Mouse (Mus musculus) mesoderm, embryonic 11.5 days (tissue): ENCODE results near the gene Gdap2.
A peak's percentile ranks its signal among the peaks of the same experiment; 100 is the strongest.

Experiments used
- DNase-seq: peaks from one replicate; pipeline ENCODE4 v3.0.0-alpha.2; 2012; ENCODE audit warnings: low read depth, low spot score

The Gdap2 gene

DNA sequence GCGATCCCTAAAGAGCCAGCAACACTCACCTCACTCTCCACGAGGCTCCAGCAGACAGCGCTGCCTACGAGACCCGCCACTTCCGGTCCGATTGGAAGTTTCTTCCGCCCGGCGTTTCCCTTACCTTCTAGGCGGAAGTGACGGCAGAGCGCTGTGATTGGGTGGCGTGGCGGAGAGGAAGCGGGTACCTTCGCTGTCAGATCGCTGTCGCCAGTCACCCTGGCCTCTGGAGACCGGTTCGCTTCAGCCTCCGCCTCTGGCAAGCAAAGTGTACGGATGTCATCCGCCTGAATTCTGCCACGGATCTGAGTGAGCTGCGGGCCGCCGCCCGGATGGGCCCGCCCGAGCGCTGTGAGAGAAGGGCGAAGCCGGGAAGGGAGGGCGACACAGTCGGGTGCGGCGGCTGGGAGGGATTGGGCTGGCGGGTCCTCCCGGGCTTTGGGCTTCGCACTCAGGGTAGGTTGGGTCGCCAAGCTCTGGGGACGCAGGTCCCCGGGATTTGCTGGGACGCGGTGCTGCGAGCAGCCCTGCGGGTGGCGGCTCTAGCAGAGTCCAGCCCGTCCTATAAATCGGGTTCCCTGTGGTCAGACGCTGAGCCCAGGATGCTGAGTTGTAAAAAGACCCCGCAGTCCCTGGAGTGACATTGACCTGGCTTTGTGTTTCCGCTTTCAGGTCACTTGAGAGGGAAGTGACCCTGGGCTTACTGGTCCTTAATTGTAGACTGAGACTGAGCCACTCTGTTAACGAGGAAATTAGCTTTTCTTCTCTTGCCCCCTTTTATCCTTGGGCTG, at the start of gene Gdap2, which contains the start of gene Wdr3:
TSS of gene Gdap2 (plus strand) at position 67 of the 791 bp plus-strand sequence.
TSS of gene Wdr3 (minus strand) at position 93 of the 791 bp plus-strand sequence.
- DNase-seq: peak; percentile 94

- no peak for DNase-seq
These were observed 43.5 kb upstream of the Gdap2 start for GRCm38 (mm10) chr3:100118681-100119080.

GRCm38 (mm10) chr3:100121961-100122360, 40.2 kb upstream of the Gdap2 start:
- no peak for DNase-seq

DNA sequence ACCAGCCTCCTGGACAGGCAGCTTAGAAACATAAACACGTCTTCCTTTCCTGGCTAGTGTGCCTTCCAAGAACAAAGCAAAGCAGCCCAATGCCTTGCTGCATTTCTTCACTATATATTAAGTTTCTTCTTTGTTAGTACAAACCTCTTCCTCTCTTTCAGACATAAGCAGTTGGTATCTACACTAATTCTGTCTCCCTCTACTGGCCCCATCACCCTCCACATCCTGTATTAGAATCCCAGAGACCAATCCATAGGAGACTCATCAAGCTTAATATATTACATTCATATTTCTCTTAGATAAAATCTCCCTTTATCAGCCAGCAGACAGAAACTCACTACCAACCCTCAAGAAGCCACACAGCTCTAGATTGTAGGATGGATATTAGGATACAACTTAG, 39.7 kb upstream of the Gdap2 start:
- no peak for DNase-seq

GRCm38 (mm10) chr3:100160682-100161445, 1.3 kb upstream of the Gdap2 start:
- no peak for DNase-seq

DNA sequence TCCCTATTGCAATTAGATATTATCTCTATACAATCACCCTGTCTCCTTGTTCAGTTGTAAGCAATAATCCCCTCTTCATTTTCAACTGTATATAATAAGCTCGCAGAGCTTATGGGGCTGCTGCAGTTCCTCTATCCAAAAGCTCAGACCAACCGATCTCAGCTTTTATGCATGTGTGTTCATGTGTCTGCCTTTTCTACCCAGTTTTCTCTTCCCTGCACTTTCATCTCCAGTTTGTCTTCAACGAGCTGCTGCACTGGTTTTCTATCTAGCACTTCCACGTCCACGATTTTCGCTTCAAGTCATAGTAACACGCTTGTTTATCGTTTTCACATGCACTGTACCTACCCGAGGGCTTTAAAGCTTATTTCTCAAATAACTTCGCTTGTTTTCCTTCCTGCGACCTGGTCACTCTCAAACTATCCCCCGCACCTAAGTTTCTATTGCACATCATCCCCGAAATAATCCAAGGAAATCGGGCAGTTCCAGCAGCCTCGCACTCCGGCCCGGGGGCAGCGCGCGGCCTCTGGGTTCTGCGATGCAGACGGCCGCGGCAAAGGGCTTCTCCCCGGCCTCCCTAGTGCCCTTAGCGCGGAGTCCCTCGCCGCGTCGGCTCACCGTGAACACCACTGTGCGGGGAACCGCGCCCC, 391 bp upstream of the Gdap2 start:
- no peak for DNase-seq

DNA sequence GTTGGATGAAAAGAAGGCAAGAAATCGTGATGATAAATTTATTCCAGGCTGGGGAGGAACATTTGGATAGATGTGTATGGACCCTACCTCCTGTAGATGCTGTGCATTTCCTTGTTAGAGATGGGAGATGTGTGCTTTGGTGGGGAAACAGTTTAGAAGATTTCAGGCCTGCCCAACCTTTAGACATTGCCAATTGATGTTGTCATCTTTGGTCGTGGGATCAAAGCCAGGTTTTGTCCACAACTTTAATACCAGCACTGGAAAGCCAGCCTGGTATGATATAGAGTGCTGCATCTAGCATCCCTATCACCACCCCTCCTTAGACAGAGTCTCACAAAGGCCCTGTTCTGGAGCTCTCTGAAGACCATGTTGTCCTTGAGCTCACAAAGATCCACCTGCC, 1.4 kb downstream of the Gdap2 start:
- DNase-seq: no peak

DNA sequence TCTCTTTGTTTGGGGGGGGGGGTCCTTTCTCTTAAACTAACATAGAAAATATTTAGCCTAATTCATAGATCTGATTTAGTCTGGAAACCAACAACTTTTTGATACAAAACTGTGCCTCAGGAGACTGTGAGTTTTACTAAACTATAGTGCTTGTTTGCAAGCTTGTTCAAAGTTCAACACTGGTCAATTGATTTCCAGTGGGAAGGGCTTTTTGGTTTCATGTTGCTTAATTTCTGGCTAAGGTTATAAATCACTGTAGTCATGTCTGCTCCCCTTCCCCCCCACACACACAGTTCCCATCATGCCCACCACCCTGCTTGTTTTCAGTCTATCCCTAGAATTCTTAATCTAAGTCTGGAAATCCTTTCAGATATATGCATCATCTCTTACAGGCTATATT, 2.8 kb downstream of the Gdap2 start:
- no peak for DNase-seq

- no peak for DNase-seq
These were observed 13.8 kb downstream of the Gdap2 start for GRCm38 (mm10) chr3:100176031-100176430.

- no peak for DNase-seq
These were observed 18.3 kb downstream of the Gdap2 start for GRCm38 (mm10) chr3:100180471-100180870.

DNA sequence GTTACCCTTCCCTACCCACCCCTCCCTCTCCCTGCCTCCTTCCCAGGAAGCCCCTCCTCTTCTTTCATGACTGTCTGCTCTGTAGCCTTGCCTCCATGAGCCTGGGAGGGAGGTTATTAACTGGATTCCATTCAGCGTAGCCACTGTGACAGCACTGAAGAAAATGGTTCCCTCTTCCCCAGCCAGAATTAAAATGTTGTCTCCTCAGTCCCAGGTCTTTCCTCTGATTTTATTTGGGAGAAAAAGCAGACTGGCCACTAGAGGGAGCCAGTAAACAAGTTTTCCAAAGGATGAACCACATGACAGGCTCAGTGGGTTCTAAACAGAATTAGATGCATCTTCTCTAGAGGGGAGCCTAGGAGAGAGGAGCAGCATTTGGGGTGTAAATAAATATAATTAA, 27.3 kb downstream of the Gdap2 start:
- peak; percentile 80 for DNase-seq

DNA sequence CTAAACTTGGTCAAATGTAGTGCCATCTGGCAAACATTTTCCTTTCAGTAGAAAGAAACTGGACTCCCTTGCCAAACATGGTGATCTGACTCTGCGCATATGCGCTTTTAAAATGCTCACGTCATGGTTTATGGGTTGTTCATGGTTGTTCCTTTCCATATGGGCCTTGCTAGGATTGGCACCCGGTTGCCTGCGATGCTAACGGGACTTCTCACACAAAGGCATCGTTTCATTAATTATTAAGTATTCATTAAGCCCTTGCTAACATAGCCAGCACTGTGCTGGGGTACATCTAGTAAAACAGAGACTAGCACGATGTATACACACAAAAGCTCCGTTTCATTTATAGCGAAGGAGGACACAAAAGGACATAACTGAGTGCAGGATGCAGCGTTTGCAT, 27.7 kb downstream of the Gdap2 start:
- no peak for DNase-seq

DNA sequence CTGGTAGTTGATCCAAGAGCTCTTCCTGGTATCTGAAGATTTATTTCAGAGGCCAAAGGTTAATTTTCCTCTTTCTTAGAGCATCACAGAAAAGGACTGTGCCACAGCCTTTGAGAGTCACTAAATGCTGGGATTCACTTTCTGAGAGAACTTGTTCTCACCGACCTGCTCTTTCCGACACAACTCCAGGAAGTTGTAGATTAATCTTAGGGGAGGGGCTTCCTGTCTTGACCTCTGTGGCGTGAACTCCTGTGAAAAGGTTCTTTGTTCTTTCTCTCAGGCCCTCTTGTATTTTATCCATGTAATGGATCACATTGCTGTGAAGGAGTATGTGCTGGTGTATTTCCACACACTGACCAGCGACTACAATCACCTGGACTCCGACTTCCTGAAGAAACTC, 32.0 kb downstream of the Gdap2 start:
- peak; percentile 55 for DNase-seq

DNA sequence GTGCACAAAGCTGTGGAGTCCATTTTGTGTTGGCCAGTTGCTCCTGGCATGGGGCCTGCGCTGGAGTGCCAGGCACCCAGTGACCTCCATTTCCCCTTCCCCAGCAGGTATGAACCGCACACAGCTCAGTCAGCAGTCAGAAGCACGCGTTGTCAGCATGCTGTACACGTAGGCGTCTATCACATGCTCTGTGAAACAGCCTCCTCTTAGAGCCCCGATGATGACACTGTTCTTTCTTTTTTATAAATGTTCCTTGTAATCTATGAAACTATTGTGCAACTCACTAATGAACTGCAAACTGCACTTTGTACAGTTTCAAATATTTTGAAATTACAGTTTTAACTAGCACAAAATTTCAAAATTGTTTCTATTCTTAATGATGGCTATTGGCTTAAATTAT, 39.4 kb downstream of the Gdap2 start:
- DNase-seq: no peak

GRCm38 (mm10) chr3:100206973-100207372, 44.8 kb downstream of the Gdap2 start:
- no peak for DNase-seq

GRCm38 (mm10) chr3:100215469-100215868, 53.3 kb downstream of the Gdap2 start:
- DNase-seq: no peak

DNA sequence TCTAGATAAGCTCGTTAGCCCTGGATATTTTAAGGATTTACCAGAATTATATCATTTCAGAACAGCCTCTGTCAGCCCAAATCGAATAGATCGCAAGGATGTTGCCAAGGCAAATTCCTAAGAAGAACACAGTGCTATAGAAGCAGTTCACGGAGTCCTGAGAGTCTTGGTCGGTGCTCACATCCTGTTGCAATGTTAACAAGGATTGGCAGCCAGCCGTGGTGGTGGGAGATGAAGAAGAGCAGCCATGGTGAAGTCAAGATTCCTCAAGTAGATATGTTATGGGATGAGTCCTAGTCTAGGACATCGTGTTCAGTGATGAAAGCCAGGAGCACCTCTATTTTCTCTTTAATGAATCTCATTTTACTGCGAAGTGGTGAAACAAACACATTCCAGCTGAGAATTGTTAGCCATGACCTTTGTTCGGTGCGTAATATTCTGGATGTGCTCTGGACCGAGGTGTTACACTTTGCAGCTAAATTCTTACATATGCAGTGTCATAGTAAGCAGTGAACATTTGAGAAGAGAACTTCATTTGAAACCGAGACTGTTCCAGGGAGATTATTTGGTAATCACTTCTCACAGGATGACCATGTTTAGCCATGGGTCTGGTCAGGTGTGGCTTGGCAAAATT, 63.3 kb downstream of the Gdap2 start:
- no peak for DNase-seq

DNA sequence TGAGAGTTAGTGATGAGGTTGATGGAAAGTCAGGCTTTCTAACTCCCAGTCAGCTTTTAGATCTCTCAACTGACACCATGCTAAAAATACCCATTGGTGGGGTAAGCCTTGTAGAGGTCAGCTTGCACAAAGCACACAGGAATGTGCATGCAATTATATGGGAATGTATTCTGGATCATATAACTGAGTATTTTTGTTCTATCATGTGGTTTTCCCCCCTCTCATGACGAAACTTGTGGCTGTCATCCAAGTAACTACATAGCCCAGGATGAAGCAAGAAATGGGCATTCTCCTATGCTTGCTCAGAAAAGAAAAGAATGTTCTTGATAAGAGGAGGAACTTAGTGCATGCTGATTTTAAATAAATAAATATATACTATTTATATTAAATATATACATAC, 65.3 kb downstream of the Gdap2 start:
- DNase-seq: no peak

GRCm38 (mm10) chr3:100228981-100229380, 66.8 kb downstream of the Gdap2 start:
- no peak for DNase-seq

- DNase-seq: no peak
These were observed 74.7 kb downstream of the Gdap2 start for GRCm38 (mm10) chr3:100236725-100237436.

GRCm38 (mm10) chr3:100242230-100242629, 80.0 kb downstream of the Gdap2 start:
- DNase-seq: no peak
